Mouse (Mus musculus) midbrain, embryonic 11.5 days (tissue): ENCODE results near the gene Epn2. TPM values are rescaled to one million over a fixed set of nuclear protein-coding genes. Genes with fewer than 3 reads are reported as not detected.

Experiments
- ATAC-seq: fragments of 200-750 bp; cut with Nextera tagmentation; 2 replicates; pipeline ENCODE4 v1.8.0; 2017; ENCODE audit warnings: moderate TSS enrichment, moderate library complexity; ENCODE audit not compliant: low FRiP score
- DNase-seq: peaks from one replicate; pipeline ENCODE4 v3.0.0; 2015; ENCODE audit warnings: low spot score; ENCODE audit errors: missing footprints
- H3K27ac ChIP-seq: fragments of 300-500 bp; sonication (generic); 2 replicates; pipeline ENCODE4 v1.5.1; 2014; ENCODE audit warnings: low read depth, low read length
- H3K27me3 ChIP-seq: fragments of 300-500 bp; sonication (generic); 2 replicates; pipeline ENCODE4 v1.6.1; 2014; ENCODE audit warnings: mild to moderate bottlenecking, low read length, moderate library complexity, mixed read lengths; ENCODE audit not compliant: control insufficient read depth, insufficient read depth
- H3K36me3 ChIP-seq: fragments of 300-500 bp; sonication (generic); 2 replicates; pipeline ENCODE4 v1.6.1; 2014; ENCODE audit warnings: mild to moderate bottlenecking, low read length, moderate library complexity, mixed read lengths; ENCODE audit not compliant: control insufficient read depth, insufficient read depth
- H3K4me1 ChIP-seq: fragments of 300-500 bp; sonication (generic); 2 replicates; pipeline ENCODE4 v1.6.1; 2014; ENCODE audit warnings: low read length; ENCODE audit not compliant: control insufficient read depth, insufficient read depth
- H3K4me2 ChIP-seq: fragments of 300-500 bp; sonication (generic); 2 replicates; pipeline ENCODE4 v1.6.1; 2014; ENCODE audit warnings: mild to moderate bottlenecking, moderate library complexity
- H3K4me3 ChIP-seq: fragments of 300-500 bp; sonication (generic); 2 replicates; pipeline ENCODE4 v1.5.1; 2014; ENCODE audit warnings: low read depth, low read length
- H3K9ac ChIP-seq: fragments of 300-500 bp; sonication (generic); 2 replicates; pipeline ENCODE4 v1.6.1; 2014; ENCODE audit warnings: low read length
- H3K9me3 ChIP-seq: fragments of 300-500 bp; sonication (generic); 2 replicates; pipeline ENCODE4 v1.6.1; 2016; ENCODE audit warnings: low read length; ENCODE audit not compliant: control insufficient read depth
- WGBS: fragments of 180-500 bp; shearing (Covaris S2); extraction: QIAGEN DNeasy Blood & Tissue Kit; methylation state at CpG from one replicate; pipeline ENCODE4 v1.1.7; 2014; 5-methylcytosine and 5-hydroxymethylcytosine counted together
- polyA plus RNA-seq: library from polyadenylated mRNA; unstranded; fragments of >200 nt; fragmentation: Nextera tagmentation; extraction: Ambion mirVana; gene quantifications from 2 replicates; pipeline ENCODE4 v1.2.1, GENCODE M21; 2014

The Epn2 gene
- polyA plus RNA-seq, 1 experiment from 2014 or later = 28.5 TPM

- no peak overlapping the region for H3K4me2 ChIP-seq
- no peak for ATAC-seq
- no peak overlapping the region for H3K27ac ChIP-seq
- no peak overlapping the region for H3K9ac ChIP-seq
- peak; percentile 31 for DNase-seq
- no peaks in the 10 kb centered on the region for H3K4me1 ChIP-seq
- H3K27me3 ChIP-seq = no peaks in the 10 kb centered on the region
- H3K4me3 ChIP-seq = no peak overlapping the region
- 84% methylated on average over 4 of the region's 4 CpGs for WGBS
- H3K9me3 ChIP-seq = no peaks in the 10 kb centered on the region
- no peaks in the 10 kb centered on the region for H3K36me3 ChIP-seq
Measured at GRCm38 (mm10) chr11:61563939-61564338, 15.5 kb downstream of the Epn2 start.

DNA sequence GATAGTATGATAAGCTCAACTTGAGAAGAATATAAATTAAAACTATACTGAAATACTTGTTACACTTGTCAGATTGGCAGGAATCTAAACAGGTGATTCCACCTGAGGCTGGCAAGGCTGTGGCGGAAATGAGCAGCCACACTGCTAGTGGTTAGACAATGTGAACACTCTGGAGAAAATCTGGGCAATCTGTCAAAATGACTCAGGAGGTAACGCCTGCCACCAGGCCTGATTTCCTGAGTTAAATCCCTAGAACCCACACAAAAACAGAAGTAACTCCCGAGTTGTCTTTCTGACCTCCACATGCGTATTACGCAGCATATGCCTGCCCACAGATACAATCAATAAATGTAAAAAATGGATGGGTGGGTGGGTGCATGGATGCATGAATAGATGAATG is 17.1 kb downstream of the Epn2 start:
- 92% methylated on average over 5 of the region's 5 CpGs for WGBS

DNA sequence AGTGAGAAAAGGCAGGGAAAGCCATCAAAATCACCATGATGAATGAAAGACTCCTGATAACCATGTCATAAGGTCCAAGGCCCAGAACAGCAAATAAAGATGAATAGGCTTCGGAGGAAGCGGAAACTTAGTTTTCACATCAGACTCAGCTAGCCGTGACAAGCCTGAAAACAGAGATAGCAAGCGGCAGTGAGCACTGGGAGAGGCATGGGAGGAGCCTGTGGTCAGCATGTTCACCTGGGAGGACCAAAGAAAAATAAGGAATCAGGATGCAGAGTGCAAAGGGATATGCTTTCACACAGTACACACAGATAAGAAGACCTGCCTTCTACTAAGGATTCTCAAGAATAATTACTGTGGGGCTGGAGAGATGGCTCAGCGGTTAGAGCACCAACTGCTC is 19.9 kb downstream of the Epn2 start:
- no peaks in the 10 kb centered on the region for H3K9me3 ChIP-seq
- H3K4me3 ChIP-seq = no peak overlapping the region
- no peaks in the 10 kb centered on the region for H3K36me3 ChIP-seq
- no peak for DNase-seq
- no peaks in the 10 kb centered on the region for H3K27me3 ChIP-seq
- ATAC-seq = no peak
- 93% methylated on average over 5 of the region's 5 CpGs for WGBS
- no peak overlapping the region for H3K4me2 ChIP-seq
- no peak overlapping the region for H3K9ac ChIP-seq
- no peak overlapping the region for H3K27ac ChIP-seq
- no peaks in the 10 kb centered on the region for H3K4me1 ChIP-seq

More for the DNA sequence above, 17.1 kb downstream of the Epn2 start:
- no peak overlapping the region for H3K4me2 ChIP-seq
- ATAC-seq (no peak), DNase-seq (peak; percentile 79)
- H3K36me3 ChIP-seq = no peaks in the 10 kb centered on the region
- H3K9ac ChIP-seq = no peak overlapping the region
- H3K4me3 ChIP-seq = no peak overlapping the region
- no peaks in the 10 kb centered on the region for H3K27me3 ChIP-seq
- no peaks in the 10 kb centered on the region for H3K9me3 ChIP-seq
- H3K27ac ChIP-seq = no peak overlapping the region
- H3K4me1 ChIP-seq = no peaks in the 10 kb centered on the region

GRCm38 (mm10) chr11:61553015-61553754 is 26.3 kb downstream of the Epn2 start:
- Histone ChIP-seq H3K9ac (no peak overlapping the region), H3K9me3 (no peaks in the 10 kb centered on the region), H3K27me3 (no peaks in the 10 kb centered on the region), H3K4me2 (no peak overlapping the region), H3K27ac (no peak overlapping the region), H3K36me3 (no peaks in the 10 kb centered on the region), H3K4me1 (no peaks in the 10 kb centered on the region), H3K4me3 (no peak overlapping the region)
- no peak for ATAC-seq
- WGBS = 92% methylated on average over 3 of the region's 3 CpGs
- no peak for DNase-seq

- Histone ChIP-seq H3K9ac (no peak overlapping the region), H3K9me3 (no peaks in the 10 kb centered on the region), H3K4me2 (no peak overlapping the region), H3K4me1 (no peaks in the 10 kb centered on the region), H3K27me3 (no peaks in the 10 kb centered on the region), H3K27ac (no peak overlapping the region), H3K4me3 (no peak overlapping the region), H3K36me3 (no peaks in the 10 kb centered on the region; the same call in 1 of the 2 replicates)
- DNase-seq (no peak), ATAC-seq (no peak)
Measured at GRCm38 (mm10) chr11:61550631-61551030, 28.9 kb downstream of the Epn2 start.

DNA sequence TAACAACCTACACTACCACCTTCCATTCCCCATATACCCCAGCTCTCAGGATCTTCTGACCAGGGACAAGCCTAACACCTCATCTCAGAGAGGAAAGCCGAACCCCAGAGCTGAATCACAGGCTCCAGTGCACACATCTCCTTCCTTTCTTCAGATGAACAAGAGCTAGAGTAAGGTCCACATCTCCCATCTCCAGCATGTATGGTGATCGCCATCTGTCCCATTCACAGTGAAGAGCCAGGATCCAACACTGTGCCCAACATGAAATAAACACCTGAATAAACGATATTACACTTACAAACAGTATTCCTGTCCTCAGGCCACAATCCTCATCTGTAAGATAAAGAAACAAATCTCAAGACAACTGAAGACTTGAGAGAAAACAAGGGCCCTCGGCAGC is 31.8 kb downstream of the Epn2 start:
- Histone ChIP-seq H3K4me3 (no peak overlapping the region), H3K9ac (no peak overlapping the region), H3K27ac (no peak overlapping the region), H3K9me3 (no peaks in the 10 kb centered on the region), H3K4me2 (no peak overlapping the region), H3K27me3 (no peaks in the 10 kb centered on the region), H3K36me3 (no peaks in the 10 kb centered on the region; the same call in 1 of the 2 replicates), H3K4me1 (no peaks in the 10 kb centered on the region)
- DNase-seq (no peak), ATAC-seq (no peak)
- 90% methylated on average over 4 of the region's 4 CpGs for WGBS

- 94% methylated on average over 10 of the region's 10 CpGs for WGBS
- Histone ChIP-seq H3K9me3 (no peaks in the 10 kb centered on the region), H3K4me1 (no peaks in the 10 kb centered on the region), H3K9ac (no peak overlapping the region), H3K27me3 (no peaks in the 10 kb centered on the region), H3K36me3 (no peaks in the 10 kb centered on the region; the same call in none of the 2 replicates), H3K27ac (no peak overlapping the region), H3K4me3 (no peak overlapping the region), H3K4me2 (no peak overlapping the region)
- no peak for DNase-seq
- no peak for ATAC-seq
Measured at GRCm38 (mm10) chr11:61546452-61546851, 33.0 kb downstream of the Epn2 start.

DNA sequence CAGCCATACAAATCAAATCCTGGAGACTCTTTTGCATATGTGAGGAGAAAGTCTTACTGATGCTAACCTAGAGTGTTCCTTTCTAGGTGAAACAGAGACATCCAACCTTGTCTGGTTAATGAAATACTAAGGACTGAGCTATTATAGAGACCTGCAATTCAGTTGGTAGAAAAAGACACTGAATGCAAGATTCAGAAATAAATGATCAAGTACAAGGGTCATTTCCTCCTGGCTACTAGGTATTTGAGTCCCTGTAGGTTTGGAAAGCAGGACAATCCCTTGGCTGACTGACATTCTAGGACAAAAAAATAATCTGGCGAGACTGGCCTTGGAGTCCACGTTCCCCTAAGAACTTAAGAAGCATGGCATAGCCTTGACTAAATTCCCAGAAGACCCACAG is 33.9 kb downstream of the Epn2 start:
- Histone ChIP-seq H3K4me2 (no peak overlapping the region), H3K36me3 (no peaks in the 10 kb centered on the region; the same call in none of the 2 replicates), H3K27ac (no peak overlapping the region), H3K4me1 (no peaks in the 10 kb centered on the region), H3K9me3 (no peaks in the 10 kb centered on the region), H3K9ac (no peak overlapping the region), H3K4me3 (no peak overlapping the region), H3K27me3 (no peaks in the 10 kb centered on the region)
- whole genome bisulfite sequencing = 98% methylated on average over 2 of the region's 2 CpGs
- DNase-seq = no peak
- no peak for ATAC-seq

DNA sequence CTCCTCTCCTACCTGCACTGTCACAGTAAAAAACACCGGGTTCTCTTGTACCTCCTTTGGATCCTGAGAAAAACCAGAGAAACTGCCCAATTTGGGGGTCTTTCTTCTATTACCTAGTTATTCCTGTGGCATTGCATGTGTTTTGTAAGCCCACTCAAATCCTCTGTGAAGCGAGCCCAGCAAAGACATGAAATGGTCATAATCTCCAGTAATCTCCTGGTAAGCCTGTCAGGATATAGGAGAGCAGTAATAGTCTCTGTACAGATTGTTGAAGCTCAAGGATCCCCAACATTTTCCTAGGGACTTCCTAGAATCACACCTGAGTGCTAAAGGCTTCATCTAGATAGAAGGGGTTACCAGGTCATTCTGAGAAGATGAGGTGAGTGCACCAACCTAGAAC is 38.4 kb downstream of the Epn2 start:
- Histone ChIP-seq H3K36me3 (no peaks in the 10 kb centered on the region; the same call in none of the 2 replicates), H3K4me1 (no peaks in the 10 kb centered on the region), H3K9me3 (no peaks in the 10 kb centered on the region), H3K4me3 (no peak overlapping the region), H3K27ac (no peak overlapping the region), H3K27me3 (no peaks in the 10 kb centered on the region), H3K4me2 (no peak overlapping the region), H3K9ac (no peak overlapping the region)
- ATAC-seq = no peak
- DNase-seq = no peak
- 92% methylated on average over 2 of the region's 2 CpGs for WGBS
